In the genomic region with DNA sequence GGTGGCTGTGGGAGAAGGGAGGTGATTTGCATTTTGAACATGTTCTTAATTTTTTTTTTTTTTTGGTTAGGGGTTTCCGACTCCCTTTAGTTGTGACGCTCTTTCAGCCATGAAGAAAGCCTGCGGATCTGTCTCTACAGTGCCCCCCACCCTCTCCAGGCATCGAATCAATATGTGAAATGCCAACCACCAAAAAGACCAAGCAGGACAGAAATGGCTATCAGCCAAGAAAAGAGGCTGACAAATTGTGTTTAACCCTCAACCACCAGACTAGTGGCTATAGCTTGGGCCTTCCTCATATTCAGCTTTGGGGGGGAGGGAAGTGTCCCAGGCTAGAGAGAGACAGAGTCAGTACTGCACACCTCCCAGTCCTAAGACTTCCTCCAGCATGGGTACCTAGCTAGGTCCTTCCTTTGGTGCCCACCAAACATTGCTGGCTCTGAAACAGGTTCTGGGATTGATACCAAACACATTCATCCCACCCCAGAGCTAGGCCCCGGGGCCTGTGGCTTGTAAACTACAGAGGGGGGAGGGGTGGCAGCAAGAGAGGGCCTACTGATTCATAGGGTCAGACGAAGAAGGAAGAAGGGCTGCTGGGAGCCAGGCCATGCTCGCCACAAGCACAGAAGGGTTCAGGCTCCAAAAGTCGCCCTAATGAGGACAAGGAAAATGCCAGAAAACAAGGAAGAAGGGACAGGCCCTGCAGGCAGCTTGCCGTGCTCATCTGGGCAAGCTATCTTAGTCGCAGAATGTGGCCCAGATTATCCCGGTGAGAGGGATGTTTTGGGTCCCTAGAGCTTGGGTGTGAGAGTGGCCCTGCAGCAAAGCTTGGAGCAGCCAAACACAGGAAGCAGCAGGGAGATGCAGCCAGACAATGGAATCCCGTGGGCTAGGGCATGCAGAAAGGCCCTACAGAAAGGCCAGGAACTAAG, we compare ENCODE assay signal across 8 mouse cellular contexts. TPM values are rescaled to one million over a fixed set of nuclear protein-coding genes. Genes with fewer than 3 reads are reported as not detected.
DNase-seq lines count a peak whose midpoint lies in the region; ATAC-seq lines count a peak whose summit lies in the region.

No protein-coding gene starts in this region.

- no peak overlapping the region for H3K4me3 ChIP-seq in forebrain, embryonic 13.5 days
- H3K4me3 ChIP-seq in hindbrain, embryonic 12.5 days, result no peak overlapping the region

- 4% methylated on average over 12 of the region's 12 CpGs for WGBS in forebrain, embryonic 13.5 days
- 10% methylated on average over 12 of the region's 12 CpGs for WGBS in hindbrain, embryonic 12.5 days

- no peaks in the 10 kb centered on the region for H3K27me3 ChIP-seq in forebrain, embryonic 13.5 days
- no peaks in the 10 kb centered on the region for H3K27me3 ChIP-seq in hindbrain, embryonic 12.5 days

- peaks cover 9% of the 10 kb centered on the region; the same call in 1 of the 2 replicates for H3K36me3 ChIP-seq in forebrain, embryonic 13.5 days (ENCODE audit: poor library complexity, severe bottlenecking)
- H3K36me3 ChIP-seq in hindbrain, embryonic 12.5 days, result peaks cover 9% of the 10 kb centered on the region; the same call in 1 of the 2 replicates

- H3K4me2 ChIP-seq in forebrain, embryonic 13.5 days, result peak overlapping the region; percentile 48
- peak overlapping the region; percentile 42 for H3K4me2 ChIP-seq in hindbrain, embryonic 12.5 days (replicated peaks)

- peak overlapping the region; percentile 88 for H3K27ac ChIP-seq in forebrain, embryonic 13.5 days
- peak overlapping the region; percentile 91 for H3K27ac ChIP-seq in hindbrain, embryonic 12.5 days

- peaks cover 77% of the 10 kb centered on the region for H3K4me1 ChIP-seq in forebrain, embryonic 13.5 days
- H3K4me1 ChIP-seq in hindbrain, embryonic 12.5 days, result peaks cover 89% of the 10 kb centered on the region

- H3K9ac ChIP-seq in forebrain, embryonic 13.5 days, result peak overlapping the region; percentile 58
- H3K9ac ChIP-seq in hindbrain, embryonic 12.5 days, result peak overlapping the region; percentile 48

- no peaks in the 10 kb centered on the region for H3K9me3 ChIP-seq in forebrain, embryonic 13.5 days (replicated peaks)
- H3K9me3 ChIP-seq in hindbrain, embryonic 12.5 days (replicated peaks), result no peaks in the 10 kb centered on the region

- 0 out of 2 replicates have a peak, but pooled peaks have one; percentile 6 for ATAC-seq in forebrain, embryonic 13.5 days
- 0 out of 2 replicates have a peak, but pooled peaks have one; percentile 3 for ATAC-seq in hindbrain, embryonic 12.5 days (ENCODE audit: low FRiP score)
- no peak for ATAC-seq in megakaryocyte-erythroid progenitor cell, adult 5-6 weeks (replicated peaks; ENCODE audit: low FRiP score, low TSS enrichment, poor library complexity, severe bottlenecking)

- DNase-seq in cerebellum, adult 11 months, result peak; percentile 50
- DNase-seq in cerebellum, adult 8-10 months, result no peak
- peak; percentile 78 for DNase-seq in NIH3T3 (ENCODE audit: low read depth)
- peak; percentile 43 for DNase-seq in lung, postnatal 36 days
- no peak for DNase-seq in thymus, postnatal 36 days

RNA-seq across cellular contexts. Expression of gene Zmynd8, which starts 40.1 kb away (rescaled TPM):
- 73.3 and 85.4 TPM in 2 replicates for polyA plus RNA-seq in forebrain, embryonic 13.5 days (2015; fragmentation: Nextera tagmentation; extraction: Ambion mirVana)
- polyA plus RNA-seq in hindbrain, embryonic 12.5 days (2016; fragmentation: Nextera tagmentation; extraction: Ambion mirVana), result 71.8 and 72.1 TPM in 2 replicates
- total RNA-seq in megakaryocyte-erythroid progenitor cell, adult 5-6 weeks (2014; fragmentation: Nextera tagmentation), result 70.9 and 80.1 TPM in 2 replicates
- 27.2 and 42.9 TPM in 2 replicates for total RNA-seq in megakaryocyte-erythroid progenitor cell, adult 5-6 weeks (2017)

Comparison
In these comparisons a context has a peak if more than half of its experiments do, and no peak if none do; other contexts are left out.
1. DNase-seq: peak in cerebellum, adult 11 months (single experiment), NIH3T3 (single experiment) and lung, postnatal 36 days (single experiment); none in cerebellum, adult 8-10 months (single experiment) and thymus, postnatal 36 days (0 of 2).